Mouse (Mus musculus): Measurements from ENCODE around the gene Faf2. TPM values are rescaled to one million over a fixed set of nuclear protein-coding genes. Genes with fewer than 3 reads are reported as not detected.

The Faf2 gene
- total and polyA plus RNA-seq, 2 experiments from 2014 or later = 27.2 to 32.1 TPM

- DNase-seq (ENCODE audit: low spot score) (no peak), ATAC-seq (ENCODE audit: insufficient read depth, low read depth) (no peak)
- no peak for TF ChIP-seq EP300 (IDR thresholded peaks at IDR 0.05; ENCODE audit: low read depth)
- TF ChIP-seq CTCF (IDR thresholded peaks at IDR 0.05; ENCODE audit: low read depth) = no peak
- Histone ChIP-seq H3K27me3 (ENCODE audit: control insufficient read depth, insufficient read depth, low read length) (no peaks in the 10 kb centered on the region), H3K36me3 (replicated peaks; ENCODE audit: control insufficient read depth, insufficient read depth, low read length) (no peaks in the 10 kb centered on the region), H3K27ac (ENCODE audit: low read depth) (no peak overlapping the region), H3K4me2 (ENCODE audit: low read depth, low read length) (no peak overlapping the region), H3K9ac (replicated peaks; ENCODE audit: low read depth, low read length) (no peak overlapping the region), H3K4me3 (ENCODE audit: low read depth, low read length) (no peak overlapping the region), H3K9me3 (replicated peaks; ENCODE audit: control insufficient read depth, low read length) (no peaks in the 10 kb centered on the region), H3K4me1 (ENCODE audit: control insufficient read depth, insufficient read depth) (no peaks in the 10 kb centered on the region)
- 77% methylated on average over 8 of the region's 8 CpGs for WGBS
These were observed 5.3 kb upstream of the Faf2 start for GRCm38 (mm10) chr13:54616307-54616706.

GRCm38 (mm10) chr13:54616998-54617397 lies 4.6 kb upstream of the Faf2 start:
- H3K4me2 ChIP-seq (ENCODE audit: low read depth, low read length) = no peak overlapping the region

GRCm38 (mm10) chr13:54621960-54622521 lies 457 bp downstream of the Faf2 start:
- no peaks in the 10 kb centered on the region for H3K36me3 ChIP-seq (replicated peaks; ENCODE audit: control insufficient read depth, insufficient read depth, low read length)
- TF ChIP-seq EP300 (IDR thresholded peaks at IDR 0.05; ENCODE audit: low read depth) = no peak
- no peak for TF ChIP-seq CTCF (IDR thresholded peaks at IDR 0.05; ENCODE audit: low read depth)
- H3K9me3 ChIP-seq (replicated peaks; ENCODE audit: control insufficient read depth, low read length) = no peaks in the 10 kb centered on the region
- H3K27ac ChIP-seq (ENCODE audit: low read depth) = peak overlapping the region; percentile 81
- H3K4me3 ChIP-seq (ENCODE audit: low read depth, low read length) = peak overlapping the region; percentile 90
- peak; percentile 45; the same call in 1 of the 2 replicates for ATAC-seq (ENCODE audit: insufficient read depth, low read depth)
- peaks cover 11% of the 10 kb centered on the region; the same call in 1 of the 2 replicates for H3K4me1 ChIP-seq (ENCODE audit: control insufficient read depth, insufficient read depth)
- H3K27me3 ChIP-seq (ENCODE audit: control insufficient read depth, insufficient read depth, low read length) = no peaks in the 10 kb centered on the region
- no peak for DNase-seq (ENCODE audit: low spot score)
- peak overlapping the region; percentile 94 for H3K9ac ChIP-seq (replicated peaks; ENCODE audit: low read depth, low read length)
- peak overlapping the region; percentile 81 for H3K4me2 ChIP-seq (ENCODE audit: low read depth, low read length)
- under 1% methylated on average over 23 of the region's 27 CpGs for WGBS

More at GRCm38 (mm10) chr13:54616998-54617397, 4.6 kb upstream of the Faf2 start:
- H3K9ac ChIP-seq (replicated peaks; ENCODE audit: low read depth, low read length) = no peak overlapping the region
- no peak overlapping the region for H3K4me3 ChIP-seq (ENCODE audit: low read depth, low read length)
- H3K36me3 ChIP-seq (replicated peaks; ENCODE audit: control insufficient read depth, insufficient read depth, low read length) = no peaks in the 10 kb centered on the region
- no peak overlapping the region for H3K27ac ChIP-seq (ENCODE audit: low read depth)
- H3K4me1 ChIP-seq (ENCODE audit: control insufficient read depth, insufficient read depth) = no peaks in the 10 kb centered on the region
- H3K27me3 ChIP-seq (ENCODE audit: control insufficient read depth, insufficient read depth, low read length) = no peaks in the 10 kb centered on the region
- WGBS = 56% methylated on average over 6 of the region's 6 CpGs
- no peak for DNase-seq (ENCODE audit: low spot score)
- no peaks in the 10 kb centered on the region for H3K9me3 ChIP-seq (replicated peaks; ENCODE audit: control insufficient read depth, low read length)
- ATAC-seq (ENCODE audit: insufficient read depth, low read depth) = no peak
- TF ChIP-seq CTCF (IDR thresholded peaks at IDR 0.05; ENCODE audit: low read depth) (peak; percentile 27; the same call in 1 of the 2 replicates), EP300 (IDR thresholded peaks at IDR 0.05; ENCODE audit: low read depth) (no peak)

- Histone ChIP-seq H3K4me2 (ENCODE audit: low read depth, low read length) (no peak overlapping the region), H3K36me3 (replicated peaks; ENCODE audit: control insufficient read depth, insufficient read depth, low read length) (no peaks in the 10 kb centered on the region), H3K9me3 (replicated peaks; ENCODE audit: control insufficient read depth, low read length) (no peaks in the 10 kb centered on the region), H3K27me3 (ENCODE audit: control insufficient read depth, insufficient read depth, low read length) (no peaks in the 10 kb centered on the region), H3K9ac (replicated peaks; ENCODE audit: low read depth, low read length) (no peak overlapping the region), H3K4me1 (ENCODE audit: control insufficient read depth, insufficient read depth) (no peaks in the 10 kb centered on the region), H3K4me3 (ENCODE audit: low read depth, low read length) (no peak overlapping the region), H3K27ac (ENCODE audit: low read depth) (no peak overlapping the region)
- ATAC-seq (ENCODE audit: insufficient read depth, low read depth) (no peak), DNase-seq (ENCODE audit: low spot score) (no peak)
- TF ChIP-seq CTCF (IDR thresholded peaks at IDR 0.05; ENCODE audit: low read depth) (no peak), EP300 (IDR thresholded peaks at IDR 0.05; ENCODE audit: low read depth) (no peak)
- 67% methylated on average over 4 of the region's 4 CpGs for WGBS
These were observed 7.5 kb downstream of the Faf2 start for GRCm38 (mm10) chr13:54629128-54629527.

GRCm38 (mm10) chr13:54632731-54633277 lies 11.2 kb downstream of the Faf2 start:
- Histone ChIP-seq H3K4me1 (ENCODE audit: control insufficient read depth, insufficient read depth) (no peaks in the 10 kb centered on the region), H3K4me2 (ENCODE audit: low read depth, low read length) (no peak overlapping the region), H3K27ac (ENCODE audit: low read depth) (no peak overlapping the region), H3K27me3 (ENCODE audit: control insufficient read depth, insufficient read depth, low read length) (no peaks in the 10 kb centered on the region), H3K4me3 (ENCODE audit: low read depth, low read length) (no peak overlapping the region), H3K9ac (replicated peaks; ENCODE audit: low read depth, low read length) (no peak overlapping the region), H3K9me3 (replicated peaks; ENCODE audit: control insufficient read depth, low read length) (no peaks in the 10 kb centered on the region), H3K36me3 (replicated peaks; ENCODE audit: control insufficient read depth, insufficient read depth, low read length) (peaks cover 15% of the 10 kb centered on the region)
- ATAC-seq (ENCODE audit: insufficient read depth, low read depth) = no peak
- 46% methylated on average over 3 of the region's 3 CpGs for WGBS
- no peak for DNase-seq (ENCODE audit: low spot score)
- TF ChIP-seq CTCF (IDR thresholded peaks at IDR 0.05; ENCODE audit: low read depth) (no peak), EP300 (IDR thresholded peaks at IDR 0.05; ENCODE audit: low read depth) (no peak)

GRCm38 (mm10) chr13:54635011-54635410 lies 13.4 kb downstream of the Faf2 start:
- no peaks in the 10 kb centered on the region for H3K9me3 ChIP-seq (replicated peaks; ENCODE audit: control insufficient read depth, low read length)
- ATAC-seq (ENCODE audit: insufficient read depth, low read depth) (no peak), DNase-seq (ENCODE audit: low spot score) (no peak)
- H3K4me2 ChIP-seq (ENCODE audit: low read depth, low read length) = no peak overlapping the region
- no peaks in the 10 kb centered on the region for H3K4me1 ChIP-seq (ENCODE audit: control insufficient read depth, insufficient read depth)
- H3K4me3 ChIP-seq (ENCODE audit: low read depth, low read length) = no peak overlapping the region
- 91% methylated on average over 3 of the region's 3 CpGs for WGBS
- H3K36me3 ChIP-seq (replicated peaks; ENCODE audit: control insufficient read depth, insufficient read depth, low read length) = peaks cover 30% of the 10 kb centered on the region
- H3K27me3 ChIP-seq (ENCODE audit: control insufficient read depth, insufficient read depth, low read length) = no peaks in the 10 kb centered on the region
- TF ChIP-seq EP300 (IDR thresholded peaks at IDR 0.05; ENCODE audit: low read depth) (no peak), CTCF (IDR thresholded peaks at IDR 0.05; ENCODE audit: low read depth) (no peak)
- no peak overlapping the region for H3K9ac ChIP-seq (replicated peaks; ENCODE audit: low read depth, low read length)
- H3K27ac ChIP-seq (ENCODE audit: low read depth) = no peak overlapping the region
